Mouse (Mus musculus) lung, embryonic 14.5 days (tissue): ENCODE measurements around the gene Pde4d. TPM values are rescaled to one million over a fixed set of nuclear protein-coding genes. Genes with fewer than 3 reads are reported as not detected.

Source experiments
- ATAC-seq: fragments of 200-750 bp; cut with Nextera tagmentation; 2 replicates; pipeline ENCODE4 v1.8.0; 2017; ENCODE audit warnings: mild to moderate bottlenecking, moderate TSS enrichment, moderate library complexity; ENCODE audit not compliant: insufficient read depth
- DNase-seq: peaks from one replicate; pipeline ENCODE4 v3.0.0-alpha.2; 2015
- H3K27ac ChIP-seq: fragments of 300-500 bp; sonication (generic); 2 replicates; pipeline ENCODE4 v1.5.1; 2014; ENCODE audit warnings: low read depth, mild to moderate bottlenecking, moderate library complexity
- H3K27me3 ChIP-seq: fragments of 300-500 bp; sonication (generic); 2 replicates; pipeline ENCODE4 v1.6.1; 2014; ENCODE audit warnings: low read length, control low read depth; ENCODE audit not compliant: insufficient read depth
- H3K36me3 ChIP-seq: fragments of 300-500 bp; sonication (generic); 2 replicates; pipeline ENCODE4 v1.6.1; 2014; ENCODE audit warnings: control low read depth; ENCODE audit not compliant: insufficient read depth
- H3K4me1 ChIP-seq: fragments of 300-500 bp; sonication (generic); 2 replicates; pipeline ENCODE4 v1.6.1; 2014; ENCODE audit warnings: antibody characterized with exemption, control low read depth; ENCODE audit not compliant: insufficient read depth
- H3K4me2 ChIP-seq: fragments of 300-500 bp; sonication (generic); 2 replicates; pipeline ENCODE4 v1.6.1; 2014; ENCODE audit warnings: mild to moderate bottlenecking
- H3K4me3 ChIP-seq: fragments of 300-500 bp; sonication (generic); 2 replicates; pipeline ENCODE4 v1.5.1; 2014; ENCODE audit warnings: low read depth, low read length
- H3K9ac ChIP-seq: fragments of 300-500 bp; sonication (generic); 2 replicates; pipeline ENCODE4 v1.6.1; 2014
- H3K9me3 ChIP-seq: fragments of 300-500 bp; sonication (generic); 2 replicates; pipeline ENCODE4 v1.6.1; 2016; ENCODE audit warnings: low read depth, low read length, control low read depth
- CTCF ChIP-seq: IDR thresholded peaks from 2 replicates; pipeline ENCODE4 v1.5.1; 2016; ENCODE audit warnings: antibody characterized with exemption, low read depth
- WGBS: fragments of 180-500 bp; shearing (Covaris S2); extraction: QIAGEN DNeasy Blood & Tissue Kit; methylation state at CpG from one replicate; pipeline ENCODE4 v1.1.7; 2014; 5-methylcytosine and 5-hydroxymethylcytosine counted together
- polyA plus RNA-seq: library from polyadenylated mRNA; unstranded; fragments of >200 nt; fragmentation: Nextera tagmentation; extraction: Ambion mirVana; gene quantifications from 2 replicates; pipeline ENCODE4 v1.2.1, GENCODE M21; 2014

Gene Pde4d
- polyA plus RNA-seq, 1 experiment from 2014 or later, result 16.2 TPM

- no peaks in the 10 kb centered on the region for H3K36me3 ChIP-seq
- no peak overlapping the region for H3K4me2 ChIP-seq
- peak; percentile 65 for DNase-seq
- TF ChIP-seq CTCF, result no peak
- H3K4me3 ChIP-seq, result no peak overlapping the region
- H3K9me3 ChIP-seq, result no peaks in the 10 kb centered on the region
- no peaks in the 10 kb centered on the region for H3K4me1 ChIP-seq
- 48% methylated on average over 6 of the region's 6 CpGs for WGBS
- H3K27ac ChIP-seq, result no peak overlapping the region
- no peaks in the 10 kb centered on the region for H3K27me3 ChIP-seq
- ATAC-seq, result no peak
- H3K9ac ChIP-seq, result no peak overlapping the region
These were observed 912.6 kb downstream of the Pde4d start for GRCm38 (mm10) chr13:109362340-109362739.

- WGBS, result 35% methylated on average over 5 of the region's 5 CpGs
- ATAC-seq (0 out of 2 replicates have a peak, but pooled peaks have one; percentile 24), DNase-seq (peak; percentile 64)
- Histone ChIP-seq H3K9ac (no peak overlapping the region), H3K4me2 (no peak overlapping the region), H3K4me1 (no peaks in the 10 kb centered on the region), H3K4me3 (no peak overlapping the region), H3K36me3 (no peaks in the 10 kb centered on the region), H3K9me3 (no peaks in the 10 kb centered on the region), H3K27ac (no peak overlapping the region), H3K27me3 (no peaks in the 10 kb centered on the region)
- TF ChIP-seq CTCF, result no peak
These were observed 924.7 kb downstream of the Pde4d start for GRCm38 (mm10) chr13:109374465-109374864.

DNA sequence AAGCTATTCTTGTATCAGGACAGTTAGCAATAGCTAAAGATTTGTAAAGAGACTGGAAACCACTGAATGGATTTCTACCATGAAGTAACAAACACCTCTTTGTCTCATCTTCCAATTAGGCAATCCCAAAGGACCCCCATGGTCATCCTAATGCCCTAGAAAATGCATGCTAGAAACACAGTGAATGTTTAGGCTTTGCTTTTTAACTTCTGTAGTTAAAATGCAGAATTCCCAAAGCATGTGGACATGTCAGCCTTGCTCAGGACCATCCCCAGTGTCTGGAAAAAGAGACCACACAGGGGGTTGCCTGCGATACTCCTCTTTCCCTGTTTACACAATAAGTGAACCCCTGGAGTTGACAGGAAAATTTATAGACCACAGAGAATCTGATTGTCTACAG, 926.9 kb downstream of the Pde4d start:
- Histone ChIP-seq H3K9ac (no peak overlapping the region), H3K36me3 (no peaks in the 10 kb centered on the region), H3K27me3 (no peaks in the 10 kb centered on the region), H3K4me1 (no peaks in the 10 kb centered on the region), H3K4me3 (no peak overlapping the region), H3K4me2 (no peak overlapping the region), H3K9me3 (no peaks in the 10 kb centered on the region), H3K27ac (no peak overlapping the region)
- TF ChIP-seq CTCF, result no peak
- DNase-seq, result no peak
- WGBS, result 28% methylated on average over 1 of the region's 1 CpGs
- no peak for ATAC-seq

GRCm38 (mm10) chr13:109380149-109380548, 930.4 kb downstream of the Pde4d start:
- no peak for TF ChIP-seq CTCF
- Histone ChIP-seq H3K4me1 (no peaks in the 10 kb centered on the region), H3K9me3 (no peaks in the 10 kb centered on the region), H3K27me3 (no peaks in the 10 kb centered on the region), H3K4me3 (no peak overlapping the region), H3K27ac (no peak overlapping the region), H3K9ac (no peak overlapping the region), H3K4me2 (no peak overlapping the region), H3K36me3 (no peaks in the 10 kb centered on the region)
- 93% methylated on average over 2 of the region's 2 CpGs for WGBS
- ATAC-seq (no peak), DNase-seq (no peak)

DNA sequence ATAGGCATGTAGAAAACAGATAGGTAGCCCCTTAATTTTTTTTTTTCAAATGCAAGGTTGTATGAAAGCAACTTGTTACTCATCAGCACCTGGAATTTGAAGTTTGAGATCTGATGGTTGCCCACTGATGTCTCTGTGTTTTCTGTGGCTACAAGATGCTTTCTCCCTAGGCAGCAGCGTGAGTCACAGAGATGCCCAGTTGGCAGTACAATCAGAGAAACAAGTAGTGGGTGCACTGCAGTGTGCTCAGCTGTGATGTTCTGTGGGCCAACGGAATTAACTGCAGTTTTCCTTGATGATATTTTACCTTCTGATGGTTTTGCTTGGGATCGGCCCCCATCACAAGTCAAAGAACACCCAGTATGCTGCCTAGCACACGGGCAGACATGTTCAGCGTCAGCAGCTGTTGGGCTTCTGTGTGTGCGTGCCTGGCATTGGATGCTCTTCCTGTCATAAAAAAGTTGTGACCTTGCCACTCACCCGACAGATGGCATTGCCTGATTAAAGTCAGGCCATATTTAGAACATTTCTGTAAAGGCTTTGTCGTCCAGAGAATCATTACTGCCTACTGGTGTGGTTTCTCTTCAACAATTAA, 939.0 kb downstream of the Pde4d start:
- Histone ChIP-seq H3K9ac (no peak overlapping the region), H3K27ac (no peak overlapping the region), H3K4me3 (no peak overlapping the region), H3K4me1 (no peaks in the 10 kb centered on the region), H3K4me2 (no peak overlapping the region), H3K27me3 (no peaks in the 10 kb centered on the region), H3K36me3 (no peaks in the 10 kb centered on the region), H3K9me3 (no peaks in the 10 kb centered on the region)
- DNase-seq (no peak), ATAC-seq (no peak)
- WGBS, result 61% methylated on average over 8 of the region's 8 CpGs
- TF ChIP-seq CTCF, result no peak

GRCm38 (mm10) chr13:109402396-109402795, 952.6 kb downstream of the Pde4d start:
- Histone ChIP-seq H3K4me1 (no peaks in the 10 kb centered on the region), H3K9me3 (no peaks in the 10 kb centered on the region), H3K36me3 (no peaks in the 10 kb centered on the region), H3K27me3 (no peaks in the 10 kb centered on the region), H3K27ac (no peak overlapping the region), H3K4me3 (no peak overlapping the region), H3K4me2 (no peak overlapping the region), H3K9ac (no peak overlapping the region)
- DNase-seq (no peak), ATAC-seq (no peak)
- WGBS, result 75% methylated on average over 4 of the region's 4 CpGs
- TF ChIP-seq CTCF, result no peak

DNA sequence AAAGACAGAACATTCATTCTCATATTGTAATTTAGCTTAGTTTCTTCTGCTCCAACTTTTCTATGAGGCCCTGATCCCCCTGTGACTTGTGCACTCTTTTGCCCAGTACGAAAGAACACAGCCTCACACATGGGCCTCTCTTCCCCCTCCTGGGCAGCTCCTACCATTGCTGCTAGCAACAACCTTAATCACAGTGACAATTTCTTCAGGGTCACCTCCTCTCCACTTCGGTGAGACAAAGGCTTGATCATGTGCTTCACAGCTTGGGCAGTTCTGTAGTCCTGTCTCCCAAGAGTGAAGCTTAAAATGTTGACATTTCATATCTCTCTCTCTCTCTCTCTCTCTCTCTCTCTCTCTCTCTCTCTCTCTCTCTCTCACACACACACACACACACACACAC, 953.2 kb downstream of the Pde4d start:
- Histone ChIP-seq H3K27ac (no peak overlapping the region), H3K4me2 (no peak overlapping the region), H3K4me1 (no peaks in the 10 kb centered on the region), H3K9ac (no peak overlapping the region), H3K9me3 (no peaks in the 10 kb centered on the region), H3K27me3 (no peaks in the 10 kb centered on the region), H3K36me3 (no peaks in the 10 kb centered on the region), H3K4me3 (no peak overlapping the region)
- WGBS, result 33% methylated on average over 2 of the region's 2 CpGs
- DNase-seq, result no peak
- no peak for ATAC-seq
- TF ChIP-seq CTCF, result no peak

DNA sequence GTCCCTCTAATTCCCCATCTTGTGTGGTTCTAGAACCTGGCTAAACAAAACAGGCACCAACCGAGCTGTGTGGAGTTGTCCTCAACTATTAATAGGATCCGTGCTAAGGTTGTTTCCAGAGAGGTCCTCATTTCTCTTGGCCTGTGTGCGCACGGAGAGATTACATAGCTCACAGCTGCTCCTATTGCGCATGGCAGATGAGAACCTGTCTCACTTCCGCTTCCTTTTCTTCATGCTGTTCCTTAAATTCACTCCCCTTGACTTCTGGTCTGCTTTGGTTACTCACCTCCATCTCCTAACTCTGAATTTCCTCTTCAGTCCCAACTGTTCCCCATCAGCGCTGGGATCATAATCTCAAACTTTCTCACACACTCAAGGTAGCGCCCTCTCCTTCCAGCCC, 956.6 kb downstream of the Pde4d start:
- H3K9me3 ChIP-seq, result no peaks in the 10 kb centered on the region
- H3K4me1 ChIP-seq, result no peaks in the 10 kb centered on the region
- no peak for TF ChIP-seq CTCF
- no peak overlapping the region for H3K4me3 ChIP-seq
- H3K9ac ChIP-seq, result no peak overlapping the region
- H3K36me3 ChIP-seq, result no peaks in the 10 kb centered on the region
- H3K4me2 ChIP-seq, result no peak overlapping the region
- H3K27me3 ChIP-seq, result no peaks in the 10 kb centered on the region
- ATAC-seq (no peak), DNase-seq (no peak)
- WGBS, result 80% methylated on average over 8 of the region's 8 CpGs
- no peak overlapping the region for H3K27ac ChIP-seq
